Comparison of ENCODE assay signal across 32 mouse cellular contexts in genomic region chr13:17627108-17627507, GRCm38 (mm10).
A peak's percentile ranks its signal among the peaks of the same experiment; 100 is the strongest.
DNase-seq lines count a peak whose midpoint lies in the region; ATAC-seq and TF ChIP-seq lines count a peak whose summit lies in the region.
"Had no signal": no experiment of that assay in that cellular context is flagged by ENCODE, and none has a peak within 500 bp of the region (broad histone marks: within the 10 kb centered on the region; RNA-seq: fewer than 3 reads in every experiment).

No protein-coding gene starts in this region.

- peak; percentile 16 for DNase-seq in lung, postnatal 25 days (ENCODE audit: low spot score)
- no peak for DNase-seq in lung, adult 2 months
- DNase-seq in A20 (ENCODE audit: low read depth, low spot score) = peak; percentile 81
- no peak for DNase-seq in G1E (ENCODE audit: low spot score)
- DNase-seq in natural killer cell, adult 2 months (ENCODE audit: low spot score in 2 of 2) = peak; percentile 35 to 55
- DNase-seq in kidney, adult 11 months = no peak
- DNase-seq: adrenal gland, adult 2 months; adrenal gland, postnatal 36 days; cerebellum, adult 2 months; cerebellum, postnatal 14 days; forebrain, postnatal 0 days; heart, postnatal 36 days; kidney, postnatal 14 days; layer of hippocampus, postnatal 36 days; left cerebral cortex, postnatal 4 days; liver, postnatal 0 days; retina, postnatal 1 day; right cerebral cortex, postnatal 14 days had no signal

- no peaks in the 10 kb centered on the region for H3K36me3 ChIP-seq in G1E (replicated peaks)
- H3K36me3 ChIP-seq: forebrain, embryonic 12.5 days; hindbrain, embryonic 12.5 days; liver, embryonic 12.5 days; midbrain, embryonic 12.5 days; neural tube, embryonic 13.5 days; stomach, embryonic 15.5 days had no signal

- TF ChIP-seq CTCF in lung, adult 2 months (IDR thresholded peaks at IDR 0.05; ENCODE audit: insufficient read depth, low read length) = no peak
- no peak for TF ChIP-seq CTCF in G1E (IDR thresholded peaks at IDR 0.05; ENCODE audit: low read depth, low read length)

- H3K4me3 ChIP-seq in lung, adult 2 months (replicated peaks; ENCODE audit: extremely low read depth, low read depth, low read length) = no peak overlapping the region
- H3K4me3 ChIP-seq in G1E (ENCODE audit: low read depth, low read length) = no peak overlapping the region
- H3K4me3 ChIP-seq: erythroblast, embryonic 14.5 days; forebrain, embryonic 12.5 days; hindbrain, embryonic 12.5 days; layer of hippocampus, adult 2 months; liver, embryonic 12.5 days; midbrain, embryonic 12.5 days; myocyte; neural tube, embryonic 13.5 days; stomach, embryonic 15.5 days had no signal

- 60% methylated on average over 5 of the region's 5 CpGs for WGBS in lung, adult 2 months

- H3K9me3 ChIP-seq in G1E (replicated peaks) = no peaks in the 10 kb centered on the region
- H3K9me3 ChIP-seq: forebrain, embryonic 12.5 days; hindbrain, embryonic 12.5 days; liver, embryonic 12.5 days; midbrain, embryonic 12.5 days; neural tube, embryonic 13.5 days; stomach, embryonic 15.5 days had no signal

- H3K27me3 ChIP-seq in G1E (ENCODE audit: insufficient read depth, low read length) = peaks cover 3% of the 10 kb centered on the region; the same call in 1 of the 2 replicates
- H3K27me3 ChIP-seq: forebrain, embryonic 12.5 days; hindbrain, embryonic 12.5 days; liver, embryonic 12.5 days; midbrain, embryonic 12.5 days; neural tube, embryonic 13.5 days; stomach, embryonic 15.5 days had no signal

- no peaks in the 10 kb centered on the region for H3K4me1 ChIP-seq in lung, adult 2 months (ENCODE audit: control insufficient read depth, insufficient read depth, low read length)
- peaks cover 5% of the 10 kb centered on the region for H3K4me1 ChIP-seq in G1E (ENCODE audit: insufficient read depth, low read depth, low read length)
- H3K4me1 ChIP-seq: forebrain, embryonic 12.5 days; hindbrain, embryonic 12.5 days; liver, embryonic 12.5 days; midbrain, embryonic 12.5 days; neural tube, embryonic 13.5 days; stomach, embryonic 15.5 days had no signal

- ATAC-seq in G1E (ENCODE audit: extremely low read depth, insufficient number of reproducible peaks, low FRiP score, poor library complexity, severe bottlenecking) = peak; percentile 34
- no peak for ATAC-seq in erythroid progenitor cell, adult 5-6 weeks (replicated peaks; ENCODE audit: low FRiP score, poor library complexity, severe bottlenecking)
- ATAC-seq: activated CD4-positive, CD25-positive, alpha-beta regulatory T cell, adult 4 months; forebrain, postnatal 0 days; hindbrain, postnatal 0 days; intestine, embryonic 16.5 days; liver, embryonic 12.5 days; liver, postnatal 0 days; lung, postnatal 0 days had no signal

- no peak for TF ChIP-seq POLR2A in lung, adult 2 months (IDR thresholded peaks at IDR 0.05; ENCODE audit: borderline replicate concordance, extremely low read depth, low read depth, low read length)

Comparison
In these comparisons a context has a peak if more than half of its experiments do, and no peak if none do; other contexts are left out.
1. DNase-seq: peak in lung, postnatal 25 days (single experiment), A20 (single experiment) and natural killer cell, adult 2 months (2 of 2); none in lung, adult 2 months (single experiment), G1E (single experiment) and kidney, adult 11 months (single experiment).